Mouse (Mus musculus) neural tube, embryonic 10.5 days (tissue): ENCODE results near the gene Wipi2.
A peak's percentile ranks its signal among the peaks of the same experiment; 100 is the strongest.

Experiments
- DNase-seq: peaks from one replicate; pipeline ENCODE4 v3.0.0-alpha.2; 2017; ENCODE audit warnings: low spot score; ENCODE audit errors: extremely low spot score

The Wipi2 gene

GRCm38 (mm10) chr5:142692971-142693737 lies 65.7 kb downstream of the Wipi2 start:
- no peak for DNase-seq

- no peak for DNase-seq
Measured at GRCm38 (mm10) chr5:142693738-142694430, 66.4 kb downstream of the Wipi2 start.

GRCm38 (mm10) chr5:142694627-142695340 lies 67.3 kb downstream of the Wipi2 start:
- DNase-seq, result peak; percentile 71

GRCm38 (mm10) chr5:142696258-142696657 lies 68.8 kb downstream of the Wipi2 start:
- no peak for DNase-seq

GRCm38 (mm10) chr5:142696865-142697264 lies 69.4 kb downstream of the Wipi2 start:
- no peak for DNase-seq

GRCm38 (mm10) chr5:142697742-142698141 lies 70.2 kb downstream of the Wipi2 start:
- DNase-seq, result no peak

DNA sequence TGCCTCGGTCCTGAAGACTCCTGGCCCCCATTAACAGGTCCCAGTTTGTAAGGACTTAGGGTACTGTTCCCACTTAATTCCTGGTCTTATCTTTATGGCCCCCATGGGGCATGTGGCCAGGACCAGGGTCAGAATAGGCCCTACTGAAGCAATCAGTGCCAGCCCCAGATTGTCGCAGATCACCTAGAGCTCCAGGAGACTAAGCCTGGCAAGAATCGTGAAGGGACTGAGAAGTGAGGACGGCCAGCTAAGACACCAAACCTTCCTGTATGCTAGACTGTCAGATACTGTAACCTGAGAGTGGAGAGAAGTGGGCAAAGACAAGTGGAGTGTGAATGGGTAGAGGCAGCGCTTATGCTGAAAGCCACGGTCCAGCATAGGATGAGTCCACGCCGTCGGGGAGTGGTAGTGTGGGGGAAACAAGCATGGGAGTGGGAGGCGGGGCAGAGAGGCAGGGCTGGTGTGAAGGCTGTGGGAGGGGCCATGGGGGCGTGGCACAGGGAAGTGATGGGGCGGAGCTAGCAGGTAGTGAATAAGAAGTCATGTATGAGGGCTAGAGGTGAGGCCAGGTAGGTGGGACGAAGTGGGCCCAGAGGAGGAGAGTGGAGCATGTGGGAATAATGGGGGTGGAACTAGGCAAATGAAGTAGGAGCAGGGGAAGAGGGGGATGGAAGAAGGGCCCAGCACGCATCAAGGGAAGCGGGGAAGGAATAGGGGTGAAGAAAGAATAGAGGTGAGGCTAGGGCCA lies 73.5 kb downstream of the Wipi2 start:
- no peak for DNase-seq

- peak; percentile 85 for DNase-seq
Measured at GRCm38 (mm10) chr5:142701651-142702510, 74.4 kb downstream of the Wipi2 start.

DNA sequence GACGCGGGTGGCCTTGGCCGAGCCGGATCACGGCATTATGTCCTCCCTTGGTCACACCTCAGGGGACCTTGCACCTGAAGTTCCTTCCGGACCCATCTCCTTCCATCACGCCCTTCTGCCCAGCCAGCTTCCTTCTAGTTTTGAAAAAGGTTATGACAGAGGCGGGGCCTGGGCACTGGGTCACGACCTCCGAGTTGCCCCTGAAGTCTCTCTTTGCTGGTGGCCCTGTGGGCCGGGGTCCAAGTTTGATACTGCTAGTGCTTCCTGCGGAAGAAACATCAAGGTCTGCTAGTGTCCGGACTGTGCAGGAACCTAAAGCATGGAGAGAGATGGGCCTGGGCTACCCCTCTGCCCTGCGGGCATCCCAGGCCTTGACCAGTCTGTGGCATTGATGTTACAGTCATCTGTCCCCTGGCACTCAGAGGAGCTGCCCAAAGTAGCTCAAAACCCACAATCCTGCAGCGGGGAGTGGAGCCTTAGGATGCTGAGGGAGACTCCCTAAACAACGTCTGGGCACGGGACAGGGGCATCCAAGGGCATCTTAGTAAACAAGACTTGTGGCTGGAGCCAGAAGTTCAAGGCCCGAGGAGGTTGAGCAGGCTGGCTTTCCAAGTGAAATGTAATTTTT lies 75.1 kb downstream of the Wipi2 start:
- DNase-seq, result no peak

DNA sequence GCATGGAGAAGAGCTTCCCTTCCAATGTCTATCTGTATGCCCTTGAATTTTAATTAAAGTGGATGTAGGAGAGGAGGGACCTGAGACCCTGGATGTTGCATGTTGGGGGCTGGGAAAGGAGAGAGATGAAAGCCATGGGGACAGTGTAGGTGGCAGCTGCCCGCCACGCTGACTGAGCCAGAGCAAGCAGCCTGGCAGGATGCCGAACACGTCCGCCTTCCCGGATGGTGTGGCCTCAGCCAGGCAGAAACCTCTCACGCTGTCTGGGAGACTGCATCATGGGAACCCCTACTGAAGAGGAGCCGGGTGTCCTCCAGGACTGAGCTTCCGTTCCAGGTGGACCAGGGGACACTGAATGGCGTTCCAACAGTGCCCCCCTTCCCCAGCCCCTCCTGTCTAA lies 76.1 kb downstream of the Wipi2 start:
- no peak for DNase-seq

DNA sequence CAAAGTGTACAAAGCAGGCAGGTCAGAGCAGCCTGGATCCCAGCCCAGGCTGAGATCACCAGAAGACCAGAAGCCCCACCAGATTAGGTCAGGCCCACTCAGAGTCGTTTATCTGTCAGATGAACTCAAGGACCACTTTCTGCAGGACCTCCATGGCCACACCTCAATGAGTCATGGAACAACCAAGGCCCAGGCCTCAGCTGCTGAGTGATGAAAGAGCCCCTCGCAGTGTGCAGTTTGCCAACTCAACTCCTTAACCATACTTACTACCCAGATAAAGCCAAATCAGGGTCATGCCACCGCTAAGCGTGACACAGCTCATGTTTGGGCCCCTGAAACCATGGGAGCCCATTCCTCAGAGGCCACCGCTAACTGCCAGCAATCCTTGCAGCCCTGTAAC lies 80.2 kb downstream of the Wipi2 start:
- no peak for DNase-seq

DNA sequence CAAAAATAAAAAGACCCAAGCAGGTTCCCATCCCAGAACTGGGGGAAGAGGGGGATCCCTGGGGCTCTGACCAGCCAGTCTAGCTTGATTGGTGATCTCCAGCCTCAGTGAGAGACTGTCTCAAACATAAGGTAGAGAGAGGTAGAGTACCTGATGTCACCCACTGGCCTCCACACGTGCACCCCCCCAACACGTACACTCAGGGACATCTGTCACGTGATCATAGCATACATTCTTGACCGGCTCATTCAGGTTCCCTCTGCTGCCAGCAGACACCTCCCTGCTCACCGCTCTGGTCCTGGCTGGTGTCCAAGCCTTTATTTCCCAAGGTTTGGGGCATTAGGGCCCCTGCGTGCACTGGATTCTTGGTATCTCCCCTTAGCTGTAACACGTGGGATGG lies 81.9 kb downstream of the Wipi2 start:
- no peak for DNase-seq

DNA sequence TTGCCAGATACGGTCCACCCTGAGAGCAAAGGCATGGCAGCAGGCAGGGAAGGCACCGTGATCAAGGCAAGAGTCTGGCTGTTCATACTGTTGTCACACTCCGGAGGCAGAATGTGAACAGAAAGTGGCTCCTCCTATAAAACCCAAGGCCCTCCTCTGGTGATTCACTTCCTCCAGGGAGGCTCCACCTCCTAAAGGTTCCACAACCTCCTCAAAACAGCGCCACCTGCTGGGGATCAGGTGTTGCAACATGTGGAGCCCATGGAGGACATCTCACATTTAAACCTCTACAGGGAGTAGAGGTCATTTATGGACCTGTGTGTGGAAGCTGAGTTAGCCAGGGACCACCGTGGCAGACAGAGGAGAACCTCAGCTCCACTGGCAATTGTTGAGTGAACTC lies 84.9 kb downstream of the Wipi2 start:
- DNase-seq, result no peak

DNA sequence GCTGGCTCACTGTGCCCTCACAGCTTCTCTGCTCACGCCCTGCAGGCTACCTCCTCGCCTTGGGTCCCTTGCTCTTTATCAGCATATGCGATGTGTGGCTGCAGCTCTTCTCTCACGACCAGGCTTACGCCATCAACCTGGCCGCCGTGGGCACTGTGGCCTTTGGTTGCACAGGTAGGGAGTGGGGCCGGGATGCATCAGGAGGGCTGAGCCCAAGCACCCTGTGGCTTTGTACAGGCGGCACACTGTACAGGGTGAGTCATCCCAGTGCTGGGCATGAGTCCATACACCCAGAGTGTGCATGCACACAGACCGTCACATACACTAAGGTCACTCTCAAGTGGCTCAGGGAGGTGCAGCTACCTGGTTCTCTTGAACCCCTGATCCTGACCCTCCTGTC lies 86.5 kb downstream of the Wipi2 start:
- DNase-seq, result no peak

DNA sequence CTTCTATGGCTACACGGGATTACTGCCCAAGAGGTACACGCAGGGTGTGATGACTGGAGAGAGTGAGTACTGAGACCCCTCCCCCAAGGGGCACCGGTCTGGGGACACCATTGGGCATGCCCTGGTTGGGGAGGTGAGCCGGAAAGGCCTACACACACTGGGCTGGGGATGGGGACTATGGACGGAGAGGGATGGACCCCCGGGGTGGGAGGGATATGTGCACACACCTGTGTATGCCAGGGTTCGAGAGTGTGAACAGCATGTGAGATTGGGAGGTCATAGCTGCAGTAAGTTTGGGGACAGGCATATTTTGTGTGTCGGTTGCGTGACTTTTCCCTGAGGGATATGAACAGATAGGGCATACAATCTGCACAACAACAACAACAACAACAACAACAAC lies 87.6 kb downstream of the Wipi2 start:
- no peak for DNase-seq

GRCm38 (mm10) chr5:142716056-142716455 lies 88.6 kb downstream of the Wipi2 start:
- no peak for DNase-seq

- peak; percentile 87 for DNase-seq
Measured at GRCm38 (mm10) chr5:142718037-142718436, 90.5 kb downstream of the Wipi2 start.

- no peak for DNase-seq
Measured at GRCm38 (mm10) chr5:142718486-142718885, 91.0 kb downstream of the Wipi2 start.

DNA sequence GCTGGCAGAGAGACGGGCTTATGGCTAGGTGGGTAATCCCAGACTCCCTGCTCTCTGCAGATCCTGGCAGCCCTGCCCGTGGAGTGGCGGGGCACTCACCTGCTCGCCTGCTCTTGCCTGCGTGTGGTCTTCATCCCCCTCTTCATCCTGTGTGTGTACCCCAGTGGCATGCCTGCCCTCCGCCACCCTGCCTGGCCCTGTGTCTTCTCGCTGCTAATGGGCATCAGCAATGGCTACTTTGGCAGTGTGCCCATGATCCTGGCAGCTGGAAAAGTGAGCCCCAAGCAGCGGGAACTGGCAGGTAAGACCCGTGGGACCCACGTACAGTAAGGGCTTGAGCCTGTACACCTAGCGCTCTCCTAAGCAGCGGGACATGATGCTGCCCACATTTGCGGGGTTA lies 92.4 kb downstream of the Wipi2 start:
- no peak for DNase-seq
